Mouse (Mus musculus) heart, embryonic 16.5 days (tissue): Measurements from ENCODE around the gene Zbtb8os. TPM values are rescaled to one million over a fixed set of nuclear protein-coding genes. Genes with fewer than 3 reads are reported as not detected.

Experiments used
- ATAC-seq: fragments of 200-750 bp; cut with Nextera tagmentation; replicated peaks from 2 replicates; pipeline ENCODE4 v1.8.0; 2017; ENCODE audit warnings: moderate number of reproducible peaks; ENCODE audit not compliant: insufficient read depth, low FRiP score; ENCODE audit errors: extremely low read depth
- H3K27ac ChIP-seq: fragments of 300-500 bp; sonication (generic); 2 replicates; pipeline ENCODE4 v1.5.1; 2014; ENCODE audit warnings: mild to moderate bottlenecking, low read length, control low read depth, moderate library complexity
- H3K27me3 ChIP-seq: fragments of 300-500 bp; sonication (generic); 2 replicates; pipeline ENCODE4 v1.6.1; 2014; ENCODE audit warnings: low read length, mixed read lengths; ENCODE audit not compliant: control insufficient read depth, insufficient read depth
- H3K36me3 ChIP-seq: fragments of 300-500 bp; sonication (generic); 2 replicates; pipeline ENCODE4 v1.6.1; 2014; ENCODE audit not compliant: control insufficient read depth, insufficient read depth
- H3K4me1 ChIP-seq: fragments of 300-500 bp; sonication (generic); 2 replicates; pipeline ENCODE4 v1.6.1; 2014; ENCODE audit warnings: low read length, mixed read lengths; ENCODE audit not compliant: control insufficient read depth, insufficient read depth
- H3K4me2 ChIP-seq: fragments of 300-500 bp; sonication (generic); 2 replicates; pipeline ENCODE4 v1.6.1; 2014; ENCODE audit warnings: low read depth, mild to moderate bottlenecking, control low read depth, low read length
- H3K4me3 ChIP-seq: fragments of 300-500 bp; sonication (generic); 2 replicates; pipeline ENCODE4 v1.5.1; 2014; ENCODE audit warnings: mild to moderate bottlenecking, control low read depth, low read length
- H3K9ac ChIP-seq: fragments of 300-500 bp; sonication (generic); 2 replicates; pipeline ENCODE4 v1.6.1; 2014; ENCODE audit warnings: low read length, control low read depth
- H3K9me3 ChIP-seq: fragments of 300-500 bp; sonication (generic); replicated peaks from 2 replicates; pipeline ENCODE4 v1.6.1; 2016; ENCODE audit warnings: low read length; ENCODE audit not compliant: control insufficient read depth
- WGBS: fragments of 180-500 bp; shearing (Covaris S2); extraction: QIAGEN DNeasy Blood & Tissue Kit; methylation state at CpG from one replicate; pipeline ENCODE4 v1.1.7; 2014; 5-methylcytosine and 5-hydroxymethylcytosine counted together
- polyA plus RNA-seq: library from polyadenylated mRNA; unstranded; fragments of >200 nt; fragmentation: Nextera tagmentation; extraction: Ambion mirVana; gene quantifications from 2 replicates; pipeline ENCODE4 v1.2.1, GENCODE M21; 2015

Gene Zbtb8os
- polyA plus RNA-seq, 1 experiment from 2014 or later, result 41.7 TPM

GRCm38 (mm10) chr4:129295188-129295587 lies 40.3 kb upstream of the Zbtb8os start:
- ATAC-seq, result no peak
- Histone ChIP-seq H3K27ac (no peak overlapping the region), H3K4me2 (no peak overlapping the region), H3K9ac (no peak overlapping the region), H3K4me3 (no peak overlapping the region), H3K9me3 (no peaks in the 10 kb centered on the region), H3K27me3 (no peaks in the 10 kb centered on the region), H3K36me3 (no peaks in the 10 kb centered on the region), H3K4me1 (peaks cover 15% of the 10 kb centered on the region)
- 24% methylated on average over 2 of the region's 2 CpGs for WGBS

- peak; percentile 57; the same call in 1 of the 2 replicates for ATAC-seq
- Histone ChIP-seq H3K9me3 (no peaks in the 10 kb centered on the region), H3K27ac (peak overlapping the region; percentile 48), H3K27me3 (no peaks in the 10 kb centered on the region), H3K9ac (no peak overlapping the region), H3K36me3 (no peaks in the 10 kb centered on the region), H3K4me2 (peak overlapping the region; percentile 7; the same call in 1 of the 2 replicates), H3K4me3 (no peak overlapping the region), H3K4me1 (peaks cover 15% of the 10 kb centered on the region)
- WGBS, result 45% methylated on average over 7 of the region's 7 CpGs
Measured at GRCm38 (mm10) chr4:129296066-129296465, 39.4 kb upstream of the Zbtb8os start.

GRCm38 (mm10) chr4:129297724-129298123 lies 37.8 kb upstream of the Zbtb8os start:
- Histone ChIP-seq H3K9ac (no peak overlapping the region), H3K27ac (peak overlapping the region; percentile 25; the same call in 1 of the 2 replicates), H3K27me3 (no peaks in the 10 kb centered on the region), H3K4me3 (no peak overlapping the region), H3K4me1 (peaks cover 15% of the 10 kb centered on the region), H3K9me3 (no peaks in the 10 kb centered on the region), H3K36me3 (no peaks in the 10 kb centered on the region), H3K4me2 (no peak overlapping the region)
- 30% methylated on average over 4 of the region's 4 CpGs for WGBS
- no peak for ATAC-seq

- no peaks in the 10 kb centered on the region for H3K9me3 ChIP-seq
- no peak overlapping the region for H3K4me2 ChIP-seq
- no peak overlapping the region for H3K27ac ChIP-seq
- ATAC-seq, result no peak
- H3K4me1 ChIP-seq, result peaks cover 15% of the 10 kb centered on the region
- H3K9ac ChIP-seq, result no peak overlapping the region
- H3K36me3 ChIP-seq, result no peaks in the 10 kb centered on the region
- no peaks in the 10 kb centered on the region for H3K27me3 ChIP-seq
- 50% methylated on average over 10 of the region's 10 CpGs for WGBS
- no peak overlapping the region for H3K4me3 ChIP-seq
Measured at GRCm38 (mm10) chr4:129299121-129299520, 36.4 kb upstream of the Zbtb8os start.

GRCm38 (mm10) chr4:129303401-129303800 lies 32.1 kb upstream of the Zbtb8os start:
- no peak for ATAC-seq
- WGBS, result 77% methylated on average over 5 of the region's 5 CpGs
- Histone ChIP-seq H3K4me3 (no peak overlapping the region), H3K9me3 (no peaks in the 10 kb centered on the region), H3K4me2 (no peak overlapping the region), H3K9ac (no peak overlapping the region), H3K4me1 (peaks cover 9% of the 10 kb centered on the region), H3K36me3 (peaks cover 21% of the 10 kb centered on the region), H3K27me3 (no peaks in the 10 kb centered on the region), H3K27ac (no peak overlapping the region)

GRCm38 (mm10) chr4:129303816-129304215 lies 31.7 kb upstream of the Zbtb8os start:
- Histone ChIP-seq H3K4me1 (peaks cover 9% of the 10 kb centered on the region), H3K4me2 (no peak overlapping the region), H3K4me3 (no peak overlapping the region), H3K9me3 (no peaks in the 10 kb centered on the region), H3K27ac (peak overlapping the region; percentile 27; the same call in 1 of the 2 replicates), H3K27me3 (no peaks in the 10 kb centered on the region), H3K36me3 (peaks cover 25% of the 10 kb centered on the region), H3K9ac (no peak overlapping the region)
- no peak for ATAC-seq
- WGBS, result 76% methylated on average over 9 of the region's 9 CpGs

GRCm38 (mm10) chr4:129304306-129304705 lies 31.2 kb upstream of the Zbtb8os start:
- H3K27me3 ChIP-seq, result no peaks in the 10 kb centered on the region
- no peak for ATAC-seq
- peak overlapping the region; percentile 27; the same call in 1 of the 2 replicates for H3K27ac ChIP-seq
- H3K9me3 ChIP-seq, result no peaks in the 10 kb centered on the region
- peaks cover 6% of the 10 kb centered on the region for H3K4me1 ChIP-seq
- WGBS, result 13% methylated on average over 1 of the region's 1 CpGs
- no peak overlapping the region for H3K4me3 ChIP-seq
- H3K36me3 ChIP-seq, result peaks cover 28% of the 10 kb centered on the region
- no peak overlapping the region for H3K9ac ChIP-seq
- H3K4me2 ChIP-seq, result no peak overlapping the region

GRCm38 (mm10) chr4:129307936-129308335 lies 27.6 kb upstream of the Zbtb8os start:
- Histone ChIP-seq H3K9ac (no peak overlapping the region), H3K4me3 (no peak overlapping the region), H3K9me3 (no peaks in the 10 kb centered on the region), H3K36me3 (peaks cover 47% of the 10 kb centered on the region), H3K27ac (no peak overlapping the region), H3K4me2 (no peak overlapping the region), H3K27me3 (no peaks in the 10 kb centered on the region), H3K4me1 (peaks cover 6% of the 10 kb centered on the region)
- 93% methylated on average over 1 of the region's 1 CpGs for WGBS
- ATAC-seq, result no peak

- peaks cover 62% of the 10 kb centered on the region for H3K36me3 ChIP-seq
- H3K4me2 ChIP-seq, result no peak overlapping the region
- no peaks in the 10 kb centered on the region for H3K9me3 ChIP-seq
- H3K27me3 ChIP-seq, result no peaks in the 10 kb centered on the region
- 76% methylated on average over 3 of the region's 3 CpGs for WGBS
- H3K4me3 ChIP-seq, result no peak overlapping the region
- ATAC-seq, result no peak
- no peak overlapping the region for H3K27ac ChIP-seq
- H3K9ac ChIP-seq, result no peak overlapping the region
- H3K4me1 ChIP-seq, result no peaks in the 10 kb centered on the region
Measured at GRCm38 (mm10) chr4:129313886-129314285, 21.6 kb upstream of the Zbtb8os start.
